Mouse (Mus musculus) olfactory bulb, adult 2 months (tissue): Measurements from ENCODE around the gene Arl13b.

Experiments
- CTCF ChIP-seq: fragments of 200-500 bp; IDR thresholded peaks from 2 replicates; pipeline ENCODE4 v1.5.1; 2012; ENCODE audit warnings: low read depth, mild to moderate bottlenecking, low read length, moderate library complexity; ENCODE audit not compliant: insufficient read depth
- POLR2A ChIP-seq: fragments of 200-500 bp; IDR thresholded peaks from 2 replicates; pipeline ENCODE4 v1.6.1; 2012; ENCODE audit warnings: mild to moderate bottlenecking, low read depth, low read length, moderate library complexity; ENCODE audit not compliant: insufficient read depth

- TF ChIP-seq POLR2A (no peak), CTCF (no peak)
Observed at GRCm38 (mm10) chr16:62753079-62753478, 93.8 kb downstream of the Arl13b start.
